Mouse (Mus musculus): Measurements from ENCODE around the gene Mpzl1. TPM values are rescaled to one million over a fixed set of nuclear protein-coding genes. Genes with fewer than 3 reads are reported as not detected.
A peak's percentile ranks its signal among the peaks of the same experiment; 100 is the strongest.

Gene Mpzl1
- polyA plus RNA-seq, 1 experiment from 2014 or later: 150 TPM

DNA sequence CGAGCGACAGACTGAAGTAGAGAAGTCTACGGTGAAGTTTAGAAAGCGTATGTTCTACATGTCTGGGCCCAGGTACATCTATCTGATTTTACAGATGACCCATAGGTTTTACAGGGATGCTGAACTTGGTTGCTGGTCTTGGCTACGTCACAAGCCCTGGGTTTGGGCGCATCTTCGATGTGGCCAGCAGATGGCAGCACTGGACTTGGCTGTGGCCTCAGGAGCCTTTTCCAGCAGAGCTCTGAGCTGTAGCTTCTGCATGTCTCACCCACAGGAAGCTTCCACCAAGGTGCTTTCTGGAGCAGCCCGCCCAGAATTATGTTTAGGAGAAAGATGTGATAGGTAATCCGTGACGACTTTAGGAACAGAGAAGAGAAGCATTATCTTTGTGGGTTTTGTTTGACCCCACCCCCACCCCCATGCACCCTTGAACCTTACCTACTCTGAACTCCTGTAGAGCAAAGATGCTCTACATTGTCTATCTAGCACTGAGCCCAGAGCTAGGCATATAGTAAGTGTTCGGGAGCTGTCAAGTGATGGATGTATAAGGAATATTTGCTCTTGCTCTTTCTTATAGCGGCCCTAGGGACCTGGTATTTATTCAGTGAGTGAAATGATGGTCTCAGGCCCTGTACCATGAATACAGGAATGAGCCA, 50.7 kb downstream of the Mpzl1 start:
- H3K9ac ChIP-seq (ENCODE audit: low read depth, low read length): no peak overlapping the region
- H3K4me3 ChIP-seq (ENCODE audit: low read depth, low read length): no peak overlapping the region
- H3K36me3 ChIP-seq (ENCODE audit: control insufficient read depth, insufficient read depth, low read length): no peaks in the 10 kb centered on the region
- no peaks in the 10 kb centered on the region; the same call in 1 of the 2 replicates for H3K9me3 ChIP-seq (replicated peaks; ENCODE audit: control insufficient read depth, low read length, poor library complexity, severe bottlenecking)
- 34% methylated on average over 12 of the region's 12 CpGs for WGBS
- no peak overlapping the region for H3K27ac ChIP-seq (ENCODE audit: low read length)
- no peaks in the 10 kb centered on the region for H3K27me3 ChIP-seq (ENCODE audit: control insufficient read depth, insufficient read depth, low read depth, low read length)
- no peak overlapping the region for H3K4me2 ChIP-seq (ENCODE audit: low read length)
- peak; percentile 61; the same call in 1 of the 2 replicates for ATAC-seq
- H3K4me1 ChIP-seq (ENCODE audit: control insufficient read depth, insufficient read depth, low read length): no peaks in the 10 kb centered on the region

DNA sequence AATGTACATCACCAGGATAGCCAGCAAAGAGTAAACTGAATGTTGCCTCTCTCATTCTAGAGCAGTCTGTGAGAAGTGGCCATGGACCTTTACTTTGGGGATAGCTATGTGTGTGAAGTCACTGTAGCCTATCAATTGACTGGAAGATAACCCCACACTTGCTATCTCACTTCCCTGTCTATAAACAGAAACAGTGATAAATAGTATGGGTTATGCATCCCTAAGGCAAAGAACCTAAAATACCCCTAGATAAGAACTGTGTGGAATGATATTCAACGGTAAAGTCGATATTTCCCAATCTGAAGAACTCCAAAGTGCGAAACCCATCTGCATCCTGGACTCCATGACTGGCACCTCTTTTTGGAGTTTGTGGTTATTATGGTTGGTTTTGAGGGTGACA, 53.1 kb downstream of the Mpzl1 start:
- no peak overlapping the region for H3K4me3 ChIP-seq (ENCODE audit: low read depth, low read length)
- no peaks in the 10 kb centered on the region for H3K4me1 ChIP-seq (ENCODE audit: control insufficient read depth, insufficient read depth, low read length)
- no peaks in the 10 kb centered on the region for H3K27me3 ChIP-seq (ENCODE audit: control insufficient read depth, insufficient read depth, low read depth, low read length)
- WGBS: 96% methylated on average over 3 of the region's 3 CpGs
- H3K9me3 ChIP-seq (replicated peaks; ENCODE audit: control insufficient read depth, low read length, poor library complexity, severe bottlenecking): no peaks in the 10 kb centered on the region; the same call in 1 of the 2 replicates
- no peak overlapping the region for H3K27ac ChIP-seq (ENCODE audit: low read length)
- no peaks in the 10 kb centered on the region for H3K36me3 ChIP-seq (ENCODE audit: control insufficient read depth, insufficient read depth, low read length)
- no peak for ATAC-seq
- H3K4me2 ChIP-seq (ENCODE audit: low read length): no peak overlapping the region
- H3K9ac ChIP-seq (ENCODE audit: low read depth, low read length): no peak overlapping the region

DNA sequence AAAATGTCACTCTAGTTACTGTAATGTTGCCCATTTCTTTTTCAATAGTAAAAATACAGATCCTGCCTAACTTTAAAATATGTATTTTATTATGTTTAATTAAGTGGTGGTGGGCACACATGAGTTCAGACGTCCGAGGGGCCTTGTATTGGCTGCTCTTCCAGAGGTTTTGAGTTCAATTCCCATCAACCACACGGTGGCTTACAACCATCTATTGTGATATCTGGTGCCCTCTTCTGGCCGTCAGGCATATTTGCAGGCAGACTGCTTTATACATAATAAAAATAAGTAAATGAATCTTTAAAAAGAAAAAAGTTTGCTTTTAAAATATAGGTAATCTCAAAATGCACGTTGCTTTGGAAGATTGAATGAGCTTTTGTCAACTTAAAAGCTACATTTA, 55.0 kb downstream of the Mpzl1 start:
- no peak overlapping the region for H3K27ac ChIP-seq (ENCODE audit: low read length)
- no peaks in the 10 kb centered on the region; the same call in 1 of the 2 replicates for H3K9me3 ChIP-seq (replicated peaks; ENCODE audit: control insufficient read depth, low read length, poor library complexity, severe bottlenecking)
- no peak for ATAC-seq
- no peaks in the 10 kb centered on the region for H3K4me1 ChIP-seq (ENCODE audit: control insufficient read depth, insufficient read depth, low read length)
- H3K4me2 ChIP-seq (ENCODE audit: low read length): no peak overlapping the region
- 49% methylated on average over 5 of the region's 5 CpGs for WGBS
- no peak overlapping the region for H3K4me3 ChIP-seq (ENCODE audit: low read depth, low read length)
- no peaks in the 10 kb centered on the region for H3K36me3 ChIP-seq (ENCODE audit: control insufficient read depth, insufficient read depth, low read length)
- H3K9ac ChIP-seq (ENCODE audit: low read depth, low read length): no peak overlapping the region
- H3K27me3 ChIP-seq (ENCODE audit: control insufficient read depth, insufficient read depth, low read depth, low read length): no peaks in the 10 kb centered on the region

DNA sequence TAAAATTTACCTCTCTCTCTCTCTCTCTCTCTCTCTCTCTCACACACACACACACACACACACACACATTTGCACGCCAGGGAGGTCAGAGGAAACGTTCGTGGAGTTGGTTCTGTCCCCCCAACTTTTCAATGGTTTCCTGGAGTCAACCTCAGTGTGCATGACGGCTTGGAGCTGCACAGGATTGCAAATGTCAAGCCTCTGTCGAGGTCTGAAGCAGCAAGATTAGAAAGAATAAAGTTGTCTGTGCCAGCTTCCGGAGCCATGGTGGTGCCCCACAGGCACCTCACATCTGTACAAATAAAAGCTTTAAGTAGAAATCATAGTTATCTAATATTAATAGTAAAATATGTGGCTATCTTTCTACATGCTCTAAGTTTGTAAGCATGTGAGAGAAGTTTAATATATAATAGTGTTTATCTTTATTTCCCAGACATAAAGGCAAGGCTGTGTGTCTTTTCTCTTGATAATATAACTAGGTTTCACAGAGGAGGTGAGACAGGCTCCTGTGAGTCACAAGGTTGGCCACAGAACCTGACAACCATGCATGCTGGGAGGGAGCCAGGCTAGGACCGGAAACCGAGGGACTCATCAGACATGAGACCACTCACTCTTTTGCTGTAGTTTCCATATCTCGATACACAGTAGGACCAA, 57.8 kb downstream of the Mpzl1 start:
- no peak for ATAC-seq
- Histone ChIP-seq H3K27ac (ENCODE audit: low read length) (no peak overlapping the region), H3K9me3 (replicated peaks; ENCODE audit: control insufficient read depth, low read length, poor library complexity, severe bottlenecking) (no peaks in the 10 kb centered on the region; the same call in 1 of the 2 replicates), H3K4me2 (ENCODE audit: low read length) (no peak overlapping the region), H3K4me3 (ENCODE audit: low read depth, low read length) (no peak overlapping the region), H3K9ac (ENCODE audit: low read depth, low read length) (no peak overlapping the region), H3K27me3 (ENCODE audit: control insufficient read depth, insufficient read depth, low read depth, low read length) (no peaks in the 10 kb centered on the region), H3K36me3 (ENCODE audit: control insufficient read depth, insufficient read depth, low read length) (no peaks in the 10 kb centered on the region), H3K4me1 (ENCODE audit: control insufficient read depth, insufficient read depth, low read length) (no peaks in the 10 kb centered on the region)
- 79% methylated on average over 9 of the region's 9 CpGs for WGBS

DNA sequence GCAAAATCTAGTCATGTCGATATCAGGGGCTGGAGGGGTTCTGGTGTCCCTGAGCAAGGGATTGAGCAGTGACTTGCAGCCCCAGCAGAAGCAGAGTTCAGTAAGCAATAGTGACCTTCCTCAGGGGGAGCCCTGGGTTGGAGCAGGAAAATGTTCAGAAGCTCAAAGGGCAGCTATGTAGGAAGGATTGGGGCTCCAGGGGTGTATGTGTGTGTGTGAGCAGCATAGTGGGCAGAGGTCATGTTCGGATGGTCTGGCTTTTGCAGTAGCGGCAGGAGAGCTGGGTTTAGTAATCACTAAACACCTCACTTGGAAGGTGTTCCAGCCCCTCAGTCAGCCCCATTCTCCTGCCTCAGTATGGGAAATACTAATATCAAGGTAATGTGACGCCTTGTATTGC, 58.3 kb downstream of the Mpzl1 start:
- Histone ChIP-seq H3K4me3 (ENCODE audit: low read depth, low read length) (no peak overlapping the region), H3K4me1 (ENCODE audit: control insufficient read depth, insufficient read depth, low read length) (no peaks in the 10 kb centered on the region), H3K36me3 (ENCODE audit: control insufficient read depth, insufficient read depth, low read length) (no peaks in the 10 kb centered on the region), H3K27me3 (ENCODE audit: control insufficient read depth, insufficient read depth, low read depth, low read length) (no peaks in the 10 kb centered on the region), H3K4me2 (ENCODE audit: low read length) (no peak overlapping the region), H3K27ac (ENCODE audit: low read length) (no peak overlapping the region), H3K9me3 (replicated peaks; ENCODE audit: control insufficient read depth, low read length, poor library complexity, severe bottlenecking) (no peaks in the 10 kb centered on the region; the same call in 1 of the 2 replicates), H3K9ac (ENCODE audit: low read depth, low read length) (no peak overlapping the region)
- ATAC-seq: no peak
- WGBS: 80% methylated on average over 4 of the region's 4 CpGs

DNA sequence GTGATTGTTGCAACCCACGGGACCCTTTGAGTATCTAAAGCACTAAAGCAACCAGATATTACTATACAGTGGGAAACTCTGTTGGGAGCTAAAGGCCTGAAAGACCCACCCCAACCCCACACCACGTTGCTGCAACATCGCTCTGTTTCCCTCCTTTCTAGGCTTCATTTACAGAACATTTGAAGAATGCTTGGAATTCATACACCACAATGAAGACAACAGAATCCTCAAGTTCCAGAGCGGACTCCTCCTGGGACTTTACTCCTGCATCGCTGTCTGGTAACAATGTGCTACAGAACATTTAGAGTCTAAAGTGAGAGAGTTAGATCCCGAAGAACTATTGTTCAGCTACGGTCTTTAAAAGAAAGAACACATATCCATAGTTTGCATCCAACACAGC, 66.9 kb downstream of the Mpzl1 start:
- Histone ChIP-seq H3K27ac (ENCODE audit: low read length) (no peak overlapping the region), H3K36me3 (ENCODE audit: control insufficient read depth, insufficient read depth, low read length) (no peaks in the 10 kb centered on the region), H3K4me3 (ENCODE audit: low read depth, low read length) (no peak overlapping the region), H3K4me2 (ENCODE audit: low read length) (no peak overlapping the region), H3K9ac (ENCODE audit: low read depth, low read length) (no peak overlapping the region), H3K27me3 (ENCODE audit: control insufficient read depth, insufficient read depth, low read depth, low read length) (no peaks in the 10 kb centered on the region), H3K4me1 (ENCODE audit: control insufficient read depth, insufficient read depth, low read length) (no peaks in the 10 kb centered on the region), H3K9me3 (replicated peaks; ENCODE audit: control insufficient read depth, low read length, poor library complexity, severe bottlenecking) (no peaks in the 10 kb centered on the region)
- ATAC-seq: no peak
- 76% methylated on average over 7 of the region's 7 CpGs for WGBS

DNA sequence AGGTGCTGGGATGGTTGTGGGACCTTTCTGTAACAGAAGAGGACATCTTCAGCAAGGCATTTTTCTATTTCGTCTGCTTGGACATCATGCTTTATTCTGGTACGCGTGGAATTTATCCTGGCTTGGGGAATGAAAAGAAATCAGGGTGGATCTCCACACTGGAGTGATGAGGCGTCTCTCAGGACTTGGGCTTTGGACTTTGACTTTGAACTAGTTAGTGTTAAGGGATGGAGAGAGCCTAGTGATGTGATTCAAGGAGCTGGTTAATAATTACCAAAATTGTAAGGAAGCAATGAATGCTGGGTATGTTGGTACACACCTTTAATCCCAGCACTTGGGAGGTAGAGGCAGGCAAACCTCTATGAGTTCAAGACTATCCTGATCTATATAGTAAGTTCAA, 69.1 kb downstream of the Mpzl1 start:
- Histone ChIP-seq H3K27ac (ENCODE audit: low read length) (no peak overlapping the region), H3K27me3 (ENCODE audit: control insufficient read depth, insufficient read depth, low read depth, low read length) (no peaks in the 10 kb centered on the region), H3K36me3 (ENCODE audit: control insufficient read depth, insufficient read depth, low read length) (no peaks in the 10 kb centered on the region), H3K4me1 (ENCODE audit: control insufficient read depth, insufficient read depth, low read length) (no peaks in the 10 kb centered on the region), H3K9ac (ENCODE audit: low read depth, low read length) (no peak overlapping the region), H3K4me3 (ENCODE audit: low read depth, low read length) (no peak overlapping the region), H3K4me2 (ENCODE audit: low read length) (no peak overlapping the region), H3K9me3 (replicated peaks; ENCODE audit: control insufficient read depth, low read length, poor library complexity, severe bottlenecking) (no peaks in the 10 kb centered on the region)
- ATAC-seq: no peak
- whole genome bisulfite sequencing: 91% methylated on average over 4 of the region's 4 CpGs

DNA sequence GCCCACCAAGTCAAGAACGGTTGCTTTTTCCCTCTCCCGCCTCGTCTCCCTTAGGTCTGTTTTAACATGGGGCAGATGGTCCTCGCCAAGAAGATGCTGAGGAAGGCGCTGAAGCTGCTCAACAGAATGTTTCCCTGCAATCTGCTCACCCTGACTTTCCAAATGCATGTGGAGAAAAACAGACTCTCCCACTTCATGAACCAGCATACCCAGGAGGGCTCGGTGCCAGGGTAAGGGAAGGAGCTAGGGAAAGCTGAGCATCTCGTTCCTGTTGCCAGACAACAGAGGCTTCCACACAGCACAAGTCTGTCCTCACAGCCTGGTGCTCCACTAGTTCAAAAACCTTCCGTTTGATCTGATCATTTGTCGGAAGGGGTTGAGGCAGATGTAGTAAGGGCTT, 75.3 kb downstream of the Mpzl1 start:
- WGBS: 88% methylated on average over 9 of the region's 9 CpGs
- Histone ChIP-seq H3K4me1 (ENCODE audit: control insufficient read depth, insufficient read depth, low read length) (no peaks in the 10 kb centered on the region), H3K4me3 (ENCODE audit: low read depth, low read length) (no peak overlapping the region), H3K27me3 (ENCODE audit: control insufficient read depth, insufficient read depth, low read depth, low read length) (no peaks in the 10 kb centered on the region), H3K36me3 (ENCODE audit: control insufficient read depth, insufficient read depth, low read length) (no peaks in the 10 kb centered on the region), H3K9me3 (replicated peaks; ENCODE audit: control insufficient read depth, low read length, poor library complexity, severe bottlenecking) (no peaks in the 10 kb centered on the region), H3K27ac (ENCODE audit: low read length) (no peak overlapping the region), H3K4me2 (ENCODE audit: low read length) (no peak overlapping the region), H3K9ac (ENCODE audit: low read depth, low read length) (no peak overlapping the region)
- no peak for ATAC-seq

DNA sequence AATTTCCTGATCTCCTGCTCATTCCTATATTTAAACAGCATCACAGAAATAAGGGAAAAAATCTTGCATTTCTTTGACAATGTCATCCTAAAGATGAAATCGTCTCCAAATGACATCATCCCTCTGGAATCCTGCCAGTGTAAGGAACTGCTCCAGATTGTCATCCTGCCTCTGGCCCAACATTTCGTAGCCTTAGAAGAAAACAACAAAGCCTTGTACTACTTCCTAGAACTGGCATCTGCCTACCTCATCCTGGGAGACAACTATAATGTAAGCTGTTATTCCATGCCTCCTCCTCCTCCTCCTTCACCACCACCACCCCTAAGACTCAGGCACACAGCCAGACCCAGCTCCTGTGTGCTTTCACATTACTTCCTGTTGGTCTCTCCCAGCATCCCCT, 77.6 kb downstream of the Mpzl1 start:
- no peak overlapping the region for H3K9ac ChIP-seq (ENCODE audit: low read depth, low read length)
- WGBS: 63% methylated on average over 2 of the region's 2 CpGs

More for the DNA sequence above, 77.6 kb downstream of the Mpzl1 start:
- ATAC-seq: no peak
- Histone ChIP-seq H3K27me3 (ENCODE audit: control insufficient read depth, insufficient read depth, low read depth, low read length) (no peaks in the 10 kb centered on the region), H3K27ac (ENCODE audit: low read length) (no peak overlapping the region), H3K36me3 (ENCODE audit: control insufficient read depth, insufficient read depth, low read length) (no peaks in the 10 kb centered on the region), H3K4me3 (ENCODE audit: low read depth, low read length) (no peak overlapping the region), H3K4me2 (ENCODE audit: low read length) (no peak overlapping the region), H3K9me3 (replicated peaks; ENCODE audit: control insufficient read depth, low read length, poor library complexity, severe bottlenecking) (no peaks in the 10 kb centered on the region; the same call in 1 of the 2 replicates), H3K4me1 (ENCODE audit: control insufficient read depth, insufficient read depth, low read length) (no peaks in the 10 kb centered on the region)

All from midbrain, embryonic 16.5 days (tissue).